Mouse (Mus musculus): ENCODE data around the gene Ufsp1. TPM values are rescaled to one million over a fixed set of nuclear protein-coding genes. Genes with fewer than 3 reads are reported as not detected.

Gene Ufsp1
- polyA plus RNA-seq, 1 experiment from 2014 or later: 9.5 TPM

- WGBS (ENCODE audit: insufficient replicate concordance): 40% methylated on average over 30 of the region's 30 CpGs
- no peaks in the 10 kb centered on the region for H3K9me3 ChIP-seq (ENCODE audit: low read length)
- H3K4me2 ChIP-seq (ENCODE audit: low read depth, low read length): peak within 1 kb of the TSS; percentile 88
- peak within 1 kb of the TSS; percentile 68 for H3K27ac ChIP-seq (ENCODE audit: low read depth)
- H3K9ac ChIP-seq (replicated peaks): peak within 1 kb of the TSS; percentile 76
- TF ChIP-seq EP300 (IDR thresholded peaks at IDR 0.05; ENCODE audit: low read depth) (no peak), CTCF (IDR thresholded peaks at IDR 0.05; ENCODE audit: low read depth) (no peak)
- DNase-seq: peak; percentile 82
- H3K36me3 ChIP-seq (replicated peaks; ENCODE audit: insufficient read depth, low read length): peaks cover 15% of the 10 kb centered on the region
- peak; percentile 55 for ATAC-seq
- H3K4me1 ChIP-seq (ENCODE audit: insufficient read depth): peaks cover 25% of the 10 kb centered on the region
- peak within 1 kb of the TSS; percentile 63 for H3K4me3 ChIP-seq (ENCODE audit: low read depth, low read length)
- H3K27me3 ChIP-seq (ENCODE audit: insufficient read depth, low read length): no peaks in the 10 kb centered on the region
Measured at GRCm38 (mm10) chr5:137314193-137315083, 20.0 kb downstream of the Ufsp1 start, which contains the start of gene Trip6. Gene Trip6, minus strand, starts transcription at chr5:137314404.

- Histone ChIP-seq H3K27me3 (ENCODE audit: insufficient read depth, low read length) (no peaks in the 10 kb centered on the region), H3K27ac (ENCODE audit: low read depth) (no peak overlapping the region), H3K36me3 (replicated peaks; ENCODE audit: insufficient read depth, low read length) (peaks cover 9% of the 10 kb centered on the region; the same call in 1 of the 2 replicates), H3K4me2 (ENCODE audit: low read depth, low read length) (no peak overlapping the region), H3K9ac (replicated peaks) (no peak overlapping the region; the same call in 1 of the 2 replicates), H3K9me3 (ENCODE audit: low read length) (no peaks in the 10 kb centered on the region), H3K4me3 (ENCODE audit: low read depth, low read length) (no peak overlapping the region), H3K4me1 (ENCODE audit: insufficient read depth) (peaks cover 25% of the 10 kb centered on the region)
- 51% methylated on average over 30 of the region's 30 CpGs for WGBS (ENCODE audit: insufficient replicate concordance)
- peak; percentile 72 for TF ChIP-seq CTCF (IDR thresholded peaks at IDR 0.05; ENCODE audit: low read depth)
- no peak for TF ChIP-seq EP300 (IDR thresholded peaks at IDR 0.05; ENCODE audit: low read depth)
- DNase-seq (peak; percentile 61), ATAC-seq (peak; percentile 52; the same call in 1 of the 2 replicates)
Measured at GRCm38 (mm10) chr5:137315084-137315903, 20.9 kb downstream of the Ufsp1 start.

GRCm38 (mm10) chr5:137317361-137317760, 22.9 kb downstream of the Ufsp1 start:
- Histone ChIP-seq H3K36me3 (replicated peaks; ENCODE audit: insufficient read depth, low read length) (peaks cover 4% of the 10 kb centered on the region; the same call in 1 of the 2 replicates), H3K4me1 (ENCODE audit: insufficient read depth) (peaks cover 25% of the 10 kb centered on the region), H3K27me3 (ENCODE audit: insufficient read depth, low read length) (no peaks in the 10 kb centered on the region), H3K4me3 (ENCODE audit: low read depth, low read length) (no peak overlapping the region), H3K9ac (replicated peaks) (no peak overlapping the region), H3K4me2 (ENCODE audit: low read depth, low read length) (no peak overlapping the region), H3K9me3 (ENCODE audit: low read length) (no peaks in the 10 kb centered on the region), H3K27ac (ENCODE audit: low read depth) (no peak overlapping the region)
- DNase-seq: no peak
- no peak for ATAC-seq
- peak; percentile 45; the same call in 1 of the 2 replicates for TF ChIP-seq EP300 (IDR thresholded peaks at IDR 0.05; ENCODE audit: low read depth)
- TF ChIP-seq CTCF (IDR thresholded peaks at IDR 0.05; ENCODE audit: low read depth): no peak
- WGBS (ENCODE audit: insufficient replicate concordance): 59% methylated on average over 8 of the region's 8 CpGs

GRCm38 (mm10) chr5:137318570-137318969, 24.1 kb downstream of the Ufsp1 start:
- H3K4me2 ChIP-seq (ENCODE audit: low read depth, low read length): no peak overlapping the region
- 65% methylated on average over 1 of the region's 1 CpGs for WGBS (ENCODE audit: insufficient replicate concordance)

GRCm38 (mm10) chr5:137320996-137321395, 26.6 kb downstream of the Ufsp1 start:
- no peaks in the 10 kb centered on the region for H3K9me3 ChIP-seq (ENCODE audit: low read length)
- no peaks in the 10 kb centered on the region for H3K27me3 ChIP-seq (ENCODE audit: insufficient read depth, low read length)
- H3K27ac ChIP-seq (ENCODE audit: low read depth): no peak overlapping the region
- H3K4me1 ChIP-seq (ENCODE audit: insufficient read depth): peaks cover 4% of the 10 kb centered on the region; the same call in 1 of the 2 replicates
- H3K9ac ChIP-seq (replicated peaks): no peak overlapping the region
- WGBS (ENCODE audit: insufficient replicate concordance): 75% methylated on average over 3 of the region's 3 CpGs
- H3K36me3 ChIP-seq (replicated peaks; ENCODE audit: insufficient read depth, low read length): peaks cover 6% of the 10 kb centered on the region; the same call in 1 of the 2 replicates
- ATAC-seq (peak; percentile 41), DNase-seq (no peak)
- TF ChIP-seq EP300 (IDR thresholded peaks at IDR 0.05; ENCODE audit: low read depth): peak; percentile 81
- no peak for TF ChIP-seq CTCF (IDR thresholded peaks at IDR 0.05; ENCODE audit: low read depth)
- no peak overlapping the region for H3K4me2 ChIP-seq (ENCODE audit: low read depth, low read length)
- no peak overlapping the region for H3K4me3 ChIP-seq (ENCODE audit: low read depth, low read length)

More at GRCm38 (mm10) chr5:137318570-137318969, 24.1 kb downstream of the Ufsp1 start:
- TF ChIP-seq EP300 (IDR thresholded peaks at IDR 0.05; ENCODE audit: low read depth): no peak
- TF ChIP-seq CTCF (IDR thresholded peaks at IDR 0.05; ENCODE audit: low read depth): no peak
- DNase-seq (no peak), ATAC-seq (no peak)
- Histone ChIP-seq H3K9me3 (ENCODE audit: low read length) (no peaks in the 10 kb centered on the region), H3K4me3 (ENCODE audit: low read depth, low read length) (no peak overlapping the region), H3K27me3 (ENCODE audit: insufficient read depth, low read length) (no peaks in the 10 kb centered on the region), H3K9ac (replicated peaks) (no peak overlapping the region), H3K27ac (ENCODE audit: low read depth) (no peak overlapping the region), H3K36me3 (replicated peaks; ENCODE audit: insufficient read depth, low read length) (peaks cover 6% of the 10 kb centered on the region; the same call in 1 of the 2 replicates), H3K4me1 (ENCODE audit: insufficient read depth) (peaks cover 15% of the 10 kb centered on the region)
